ENCODE assay signal across 8 mouse cellular contexts in the genomic region with DNA sequence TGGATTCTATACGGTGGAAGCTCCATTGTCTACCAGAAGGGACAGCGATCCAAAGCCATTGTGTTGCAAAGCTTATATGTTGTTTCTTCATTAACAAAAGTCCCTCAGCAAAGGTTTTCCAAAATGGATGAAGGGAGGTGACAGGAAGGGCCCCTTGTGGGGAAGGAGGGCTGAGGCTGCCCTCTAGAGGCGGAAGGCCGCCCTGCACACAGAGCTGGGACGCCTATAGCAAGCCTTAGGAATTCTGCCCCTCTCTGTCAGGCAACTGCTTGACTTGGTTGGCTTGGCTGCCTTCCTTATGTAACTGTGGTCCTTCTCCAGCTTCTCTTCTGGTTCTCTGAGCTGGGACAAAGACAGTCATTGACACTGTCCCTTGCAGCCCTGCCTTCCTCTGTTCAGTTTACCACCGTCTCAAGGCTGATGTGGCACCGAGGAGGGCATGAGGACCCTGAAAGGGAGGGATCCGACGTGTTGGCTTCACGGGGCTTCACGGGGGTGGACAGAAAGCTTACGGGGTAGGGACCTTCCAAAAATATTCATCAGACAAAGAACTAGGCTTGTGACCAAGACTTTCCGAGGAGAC.
A peak's percentile ranks its signal among the peaks of the same experiment; 100 is the strongest.
DNase-seq lines count a peak whose midpoint lies in the region; ATAC-seq and TF ChIP-seq lines count a peak whose summit lies in the region.

No protein-coding gene starts in this region.

- 44% methylated on average over 13 of the region's 13 CpGs for WGBS in liver, embryonic 16.5 days (ENCODE audit: insufficient replicate concordance)

- no peak overlapping the region for H3K27ac ChIP-seq in gastrocnemius, adult 2 months
- H3K27ac ChIP-seq in liver, embryonic 16.5 days (ENCODE audit: low read length) = no peak overlapping the region

- no peaks in the 10 kb centered on the region for H3K36me3 ChIP-seq in liver, embryonic 16.5 days (ENCODE audit: control insufficient read depth, insufficient read depth)

- ATAC-seq in Patski = peak; percentile 66
- peak; percentile 53; the same call in 1 of the 2 replicates for ATAC-seq in liver, embryonic 16.5 days (ENCODE audit: low read depth)

- peak; percentile 98 for TF ChIP-seq CTCF in Patski (IDR thresholded peaks at IDR 0.05)
- TF ChIP-seq CTCF in gastrocnemius, adult 2 months (IDR thresholded peaks at IDR 0.05) = peak; percentile 100

- DNase-seq in B cell, adult 2 months = peak; percentile 50 to 51
- DNase-seq in Patski (ENCODE audit: low read depth, low spot score) = no peak
- DNase-seq in cerebellum, adult 9-11 months = peak; percentile 25
- DNase-seq in gastrocnemius, adult 2 months = peak; percentile 83
- DNase-seq in kidney, adult 9 months = peak; percentile 76
- peak; percentile 79 for DNase-seq in ovary, postnatal 36 days (ENCODE audit: low spot score)
- peak; percentile 47 for DNase-seq in urinary bladder, adult 2 months (ENCODE audit: low spot score)

- H3K4me1 ChIP-seq in liver, embryonic 16.5 days (ENCODE audit: control insufficient read depth, low read depth, low read length) = no peaks in the 10 kb centered on the region

- no peaks in the 10 kb centered on the region for H3K9me3 ChIP-seq in liver, embryonic 16.5 days (replicated peaks; ENCODE audit: control insufficient read depth, low read length)

- intact Hi-C loops in gastrocnemius, adult 2 months (cut with DNase I) = loop anchor here (1.0 kb wide), 1 partner anchor 139 kb away; no protein-coding TSS in a partner anchor

- in situ Hi-C loops in Patski (cut with MboI; ENCODE audit: low pct_unique_long_range_greater_than_20kb) = loop anchor here (5.0 to 25.0 kb wide), 5 partner anchors 105 to 320 kb away; partner anchors contain the start of gene Lmod3

- no peak overlapping the region for H3K4me2 ChIP-seq in liver, embryonic 16.5 days (ENCODE audit: low read depth, low read length)

- CTCF ChIA-PET in Patski (lab: Charles Lee) = interaction anchor here (0.7 to 7.5 kb wide), 26 partner anchors 10 to 256 kb away, joined by 3 to 80 read pairs (median 4); partner anchors contain the start of genes Arl6ip5 and Lmod3

- no peaks in the 10 kb centered on the region for H3K27me3 ChIP-seq in Patski
- H3K27me3 ChIP-seq in liver, embryonic 16.5 days (ENCODE audit: control insufficient read depth, insufficient read depth, low read depth, low read length) = no peaks in the 10 kb centered on the region

- POLR2A ChIA-PET in Patski (lab: Charles Lee) = interaction anchor here (0.5 kb wide), 1 partner anchor 117 kb away, joined by 3 read pairs; no protein-coding TSS in a partner anchor

- no peak overlapping the region for H3K9ac ChIP-seq in liver, embryonic 16.5 days (ENCODE audit: low read depth, low read length)

- H3K4me3 ChIP-seq in gastrocnemius, adult 2 months = no peak overlapping the region
- no peak overlapping the region for H3K4me3 ChIP-seq in liver, embryonic 16.5 days (ENCODE audit: low read depth, low read length)
